Mouse (Mus musculus): ENCODE results near the gene Tbc1d10b. TPM values are rescaled to one million over a fixed set of nuclear protein-coding genes. Genes with fewer than 3 reads are reported as not detected.
"Not testable (repeated sequence)": the region's sequence is repeated elsewhere in the genome, so short reads cannot be mapped to it uniquely, and the experiment has no call there.

The Tbc1d10b gene
- polyA plus RNA-seq, 1 experiment, result 26.8 TPM

DNA sequence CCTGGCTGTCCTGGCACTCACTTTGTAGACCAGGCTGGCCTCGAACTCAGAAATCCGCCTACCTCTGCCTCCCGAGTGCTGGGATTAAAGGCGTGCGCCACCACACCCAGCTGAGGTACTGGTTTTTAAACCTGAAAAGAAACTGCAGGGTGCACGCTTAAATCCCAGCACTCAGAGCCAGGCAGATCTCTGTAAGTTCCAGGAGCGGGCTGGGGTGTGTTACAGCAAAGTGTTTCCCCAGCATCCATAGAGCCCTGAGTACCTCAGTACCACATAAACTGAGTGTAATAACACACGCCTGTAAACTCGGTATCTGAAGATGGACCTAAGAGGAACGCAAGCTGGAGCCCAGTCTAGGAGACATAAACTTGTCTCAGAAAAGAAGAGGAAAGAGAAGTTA is 20.9 kb downstream of the Tbc1d10b start:
- Histone ChIP-seq H3K27me3 (replicated peaks; ENCODE audit: control insufficient read depth, insufficient read depth, low read length) (no peaks in the 10 kb centered on the region), H3K27ac (ENCODE audit: insufficient read depth, low read depth, low read length) (no peak overlapping the region), H3K4me3 (ENCODE audit: insufficient read depth, low read depth, low read length) (no peak overlapping the region), H3K4me1 (ENCODE audit: control insufficient read depth, insufficient read depth, low read length) (no peaks in the 10 kb centered on the region), H3K36me3 (ENCODE audit: control insufficient read depth, insufficient read depth, low read length) (no peaks in the 10 kb centered on the region)
- no peak for TF ChIP-seq POLR2A (IDR thresholded peaks at IDR 0.05; ENCODE audit: low read depth, low read length)
- no peak for TF ChIP-seq CTCF (conservative IDR thresholded peaks at IDR 0.05; ENCODE audit: insufficient read depth, insufficient read length, low read depth, low read length)
- WGBS, result 79% methylated on average over 10 of the region's 10 CpGs
- DNase-seq, result no peak

- WGBS, result 66% methylated on average over 3 of the region's 3 CpGs
- no peak for DNase-seq
- Histone ChIP-seq H3K4me1 (ENCODE audit: control insufficient read depth, insufficient read depth, low read length) (no peaks in the 10 kb centered on the region), H3K27ac (ENCODE audit: insufficient read depth, low read depth, low read length) (no peak overlapping the region), H3K4me3 (ENCODE audit: insufficient read depth, low read depth, low read length) (no peak overlapping the region), H3K36me3 (ENCODE audit: control insufficient read depth, insufficient read depth, low read length) (no peaks in the 10 kb centered on the region), H3K27me3 (replicated peaks; ENCODE audit: control insufficient read depth, insufficient read depth, low read length) (no peaks in the 10 kb centered on the region)
- no peak for TF ChIP-seq POLR2A (IDR thresholded peaks at IDR 0.05; ENCODE audit: low read depth, low read length)
- TF ChIP-seq CTCF (conservative IDR thresholded peaks at IDR 0.05; ENCODE audit: insufficient read depth, insufficient read length, low read depth, low read length), result peak; percentile 38; the same call in 1 of the 2 replicates
Observed at GRCm38 (mm10) chr7:127185601-127186000, 22.7 kb downstream of the Tbc1d10b start.

- no peak overlapping the region for H3K27ac ChIP-seq (ENCODE audit: insufficient read depth, low read depth, low read length)
Observed at GRCm38 (mm10) chr7:127184720-127185119, 23.5 kb downstream of the Tbc1d10b start.

DNA sequence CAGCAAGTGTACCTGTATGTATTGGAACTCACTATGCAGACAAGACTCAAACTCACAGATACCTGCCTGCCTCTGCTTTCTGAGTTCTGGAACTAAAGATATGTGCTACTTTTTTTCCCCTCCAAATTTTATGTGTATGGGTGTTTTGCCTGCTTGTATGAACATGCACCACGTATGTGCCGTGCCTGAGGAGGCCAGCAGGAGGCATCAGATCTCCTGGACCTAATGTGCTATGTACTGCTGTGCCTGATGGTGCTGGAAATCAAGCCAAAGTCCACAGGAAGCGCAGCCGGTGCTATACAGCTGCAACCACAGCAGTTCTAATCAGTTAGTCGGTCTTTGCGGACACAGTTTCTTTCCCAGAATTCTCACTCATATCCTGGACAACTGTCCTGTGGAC is 24.4 kb downstream of the Tbc1d10b start:
- DNase-seq, result peak; percentile 50
- H3K27me3 ChIP-seq (replicated peaks; ENCODE audit: control insufficient read depth, insufficient read depth, low read length), result no peaks in the 10 kb centered on the region
- no peak overlapping the region for H3K27ac ChIP-seq (ENCODE audit: insufficient read depth, low read depth, low read length)
- H3K36me3 ChIP-seq (ENCODE audit: control insufficient read depth, insufficient read depth, low read length), result no peaks in the 10 kb centered on the region
- H3K4me1 ChIP-seq (ENCODE audit: control insufficient read depth, insufficient read depth, low read length), result no peaks in the 10 kb centered on the region
- 65% methylated on average over 6 of the region's 6 CpGs for WGBS
- H3K4me3 ChIP-seq (ENCODE audit: insufficient read depth, low read depth, low read length), result no peak overlapping the region
- no peak for TF ChIP-seq POLR2A (IDR thresholded peaks at IDR 0.05; ENCODE audit: low read depth, low read length)
- TF ChIP-seq CTCF (conservative IDR thresholded peaks at IDR 0.05; ENCODE audit: insufficient read depth, insufficient read length, low read depth, low read length), result peak; percentile 66

More at GRCm38 (mm10) chr7:127184720-127185119, 23.5 kb downstream of the Tbc1d10b start:
- Histone ChIP-seq H3K4me3 (ENCODE audit: insufficient read depth, low read depth, low read length) (no peak overlapping the region), H3K27me3 (replicated peaks; ENCODE audit: control insufficient read depth, insufficient read depth, low read length) (no peaks in the 10 kb centered on the region), H3K36me3 (ENCODE audit: control insufficient read depth, insufficient read depth, low read length) (no peaks in the 10 kb centered on the region), H3K4me1 (ENCODE audit: control insufficient read depth, insufficient read depth, low read length) (no peaks in the 10 kb centered on the region)
- WGBS, result 33% methylated on average over 1 of the region's 1 CpGs
- no peak for DNase-seq
- TF ChIP-seq POLR2A (IDR thresholded peaks at IDR 0.05; ENCODE audit: low read depth, low read length) (no peak), CTCF (conservative IDR thresholded peaks at IDR 0.05; ENCODE audit: insufficient read depth, insufficient read length, low read depth, low read length) (no peak)

GRCm38 (mm10) chr7:127183345-127183744 is 24.9 kb downstream of the Tbc1d10b start:
- TF ChIP-seq POLR2A (IDR thresholded peaks at IDR 0.05; ENCODE audit: low read depth, low read length) (no peak), CTCF (conservative IDR thresholded peaks at IDR 0.05; ENCODE audit: insufficient read depth, insufficient read length, low read depth, low read length) (no peak)
- Histone ChIP-seq H3K27ac (ENCODE audit: insufficient read depth, low read depth, low read length) (no peak overlapping the region), H3K4me1 (ENCODE audit: control insufficient read depth, insufficient read depth, low read length) (no peaks in the 10 kb centered on the region), H3K27me3 (replicated peaks; ENCODE audit: control insufficient read depth, insufficient read depth, low read length) (no peaks in the 10 kb centered on the region), H3K36me3 (ENCODE audit: control insufficient read depth, insufficient read depth, low read length) (no peaks in the 10 kb centered on the region), H3K4me3 (ENCODE audit: insufficient read depth, low read depth, low read length) (no peak overlapping the region)
- WGBS, result 50% methylated on average over 8 of the region's 8 CpGs
- peak; percentile 48 for DNase-seq

DNA sequence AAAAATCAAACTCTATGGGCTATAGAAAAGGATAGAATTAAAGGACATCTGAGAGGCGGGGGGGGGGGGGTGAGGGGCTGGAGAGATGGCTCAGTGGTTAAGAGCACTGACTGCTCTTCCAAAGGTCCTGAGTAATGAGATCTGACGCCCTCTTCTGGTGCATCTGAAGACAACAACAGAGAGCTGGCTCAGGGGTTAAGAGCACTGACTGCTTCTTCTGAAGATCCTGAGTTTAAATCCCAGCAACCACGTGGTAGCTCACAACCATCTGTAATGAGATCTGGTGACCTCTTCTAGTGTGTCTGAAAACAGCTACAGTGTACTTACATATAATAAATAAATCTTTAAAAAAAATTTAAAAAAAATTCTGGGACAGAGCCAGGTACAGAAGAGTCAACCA is 26.5 kb downstream of the Tbc1d10b start:
- H3K27ac ChIP-seq (ENCODE audit: insufficient read depth, low read depth, low read length); DNase-seq; H3K27me3 ChIP-seq (replicated peaks; ENCODE audit: control insufficient read depth, insufficient read depth, low read length); H3K4me3 ChIP-seq (ENCODE audit: insufficient read depth, low read depth, low read length); H3K4me1 ChIP-seq (ENCODE audit: control insufficient read depth, insufficient read depth, low read length); H3K36me3 ChIP-seq (ENCODE audit: control insufficient read depth, insufficient read depth, low read length): not testable (repeated sequence)
- 48% methylated on average over 3 of the region's 3 CpGs for WGBS

GRCm38 (mm10) chr7:127180783-127181182 is 27.5 kb downstream of the Tbc1d10b start:
- DNase-seq, result no peak
- Histone ChIP-seq H3K4me1 (ENCODE audit: control insufficient read depth, insufficient read depth, low read length) (no peaks in the 10 kb centered on the region), H3K4me3 (ENCODE audit: insufficient read depth, low read depth, low read length) (no peak overlapping the region), H3K27ac (ENCODE audit: insufficient read depth, low read depth, low read length) (no peak overlapping the region), H3K27me3 (replicated peaks; ENCODE audit: control insufficient read depth, insufficient read depth, low read length) (no peaks in the 10 kb centered on the region), H3K36me3 (ENCODE audit: control insufficient read depth, insufficient read depth, low read length) (no peaks in the 10 kb centered on the region)
- no peak for TF ChIP-seq CTCF (conservative IDR thresholded peaks at IDR 0.05; ENCODE audit: insufficient read depth, insufficient read length, low read depth, low read length)
- WGBS, result 47% methylated on average over 2 of the region's 2 CpGs

GRCm38 (mm10) chr7:127176937-127177336 is 31.3 kb downstream of the Tbc1d10b start:
- Histone ChIP-seq H3K4me3 (ENCODE audit: insufficient read depth, low read depth, low read length) (no peak overlapping the region), H3K27ac (ENCODE audit: insufficient read depth, low read depth, low read length) (no peak overlapping the region), H3K36me3 (ENCODE audit: control insufficient read depth, insufficient read depth, low read length) (no peaks in the 10 kb centered on the region), H3K4me1 (ENCODE audit: control insufficient read depth, insufficient read depth, low read length) (no peaks in the 10 kb centered on the region), H3K27me3 (replicated peaks; ENCODE audit: control insufficient read depth, insufficient read depth, low read length) (0 out of 2 replicates have a peak, but pooled peaks cover 2% of the 10 kb centered on the region)
- WGBS, result 69% methylated on average over 4 of the region's 4 CpGs
- no peak for DNase-seq
- TF ChIP-seq CTCF (conservative IDR thresholded peaks at IDR 0.05; ENCODE audit: insufficient read depth, insufficient read length, low read depth, low read length), result no peak
- TF ChIP-seq POLR2A (IDR thresholded peaks at IDR 0.05; ENCODE audit: low read depth, low read length), result no peak
